Mouse (Mus musculus): Measurements from ENCODE around the gene Chchd6. TPM values are rescaled to one million over a fixed set of nuclear protein-coding genes. Genes with fewer than 3 reads are reported as not detected.

The Chchd6 gene
- total RNA-seq, 1 experiment from 2014 or later: 0.29 TPM

DNA sequence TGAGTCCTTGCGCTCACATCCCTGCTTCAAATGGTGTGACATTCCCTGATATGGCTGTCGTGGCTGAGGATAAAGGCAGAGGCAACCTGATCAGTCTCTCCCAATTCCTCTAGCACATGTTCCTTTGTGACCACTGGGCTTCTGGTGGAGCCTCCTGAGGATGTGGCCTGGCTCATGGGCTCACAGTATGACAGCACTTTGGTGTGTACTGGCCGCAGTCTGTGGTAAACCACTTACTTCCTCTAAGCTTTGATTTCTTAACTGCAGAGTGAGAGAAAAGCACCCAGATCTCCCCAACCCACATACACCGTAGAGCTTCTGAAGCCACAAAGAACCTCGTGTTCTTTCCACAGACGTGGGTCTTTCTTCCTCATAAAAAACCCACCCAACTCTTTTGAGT, 173.9 kb downstream of the Chchd6 start:
- peak; percentile 87 for ATAC-seq (replicated peaks; ENCODE audit: insufficient number of reproducible peaks, low FRiP score, low TSS enrichment, poor library complexity, severe bottlenecking)

DNA sequence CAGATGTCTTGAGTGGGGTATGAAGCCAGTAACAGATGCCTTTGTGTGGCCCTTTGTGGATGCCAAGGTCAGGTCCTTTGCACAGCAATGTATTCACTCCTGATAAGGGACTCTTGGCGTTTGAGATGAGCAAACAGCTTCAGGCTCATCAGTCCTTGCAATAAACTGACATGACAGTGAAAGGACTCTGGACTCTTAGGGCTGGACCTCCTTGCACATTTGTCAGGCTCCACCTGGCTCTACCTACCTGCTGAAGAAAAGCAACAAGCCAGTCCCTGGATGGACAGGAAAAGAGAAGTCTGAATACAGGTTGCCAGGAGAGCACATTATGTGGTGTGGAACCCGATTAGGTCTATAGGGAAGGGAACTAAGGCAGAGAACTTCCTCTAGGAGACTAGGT, 174.7 kb downstream of the Chchd6 start:
- no peak for ATAC-seq (replicated peaks; ENCODE audit: insufficient number of reproducible peaks, low FRiP score, low TSS enrichment, poor library complexity, severe bottlenecking)

DNA sequence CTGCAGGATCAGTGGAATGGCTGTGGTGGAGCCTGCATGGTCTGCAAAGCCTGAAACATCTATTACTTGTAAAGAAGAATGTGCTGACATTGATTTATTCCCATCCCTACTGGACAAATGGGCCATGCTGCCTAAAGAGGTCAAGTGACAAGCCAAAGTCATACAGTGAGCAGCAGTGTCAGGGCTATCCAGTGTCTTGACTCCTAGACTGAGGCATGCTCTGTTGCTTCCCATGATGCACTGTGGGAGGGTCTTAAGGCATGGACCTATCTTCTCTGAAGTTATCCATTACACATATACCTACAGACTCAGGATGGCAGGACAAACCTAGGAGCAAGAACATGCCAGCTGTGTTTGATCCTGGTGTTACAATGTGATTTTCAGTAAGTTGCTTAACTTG, 175.3 kb downstream of the Chchd6 start:
- no peak for ATAC-seq (replicated peaks; ENCODE audit: insufficient number of reproducible peaks, low FRiP score, low TSS enrichment, poor library complexity, severe bottlenecking)

DNA sequence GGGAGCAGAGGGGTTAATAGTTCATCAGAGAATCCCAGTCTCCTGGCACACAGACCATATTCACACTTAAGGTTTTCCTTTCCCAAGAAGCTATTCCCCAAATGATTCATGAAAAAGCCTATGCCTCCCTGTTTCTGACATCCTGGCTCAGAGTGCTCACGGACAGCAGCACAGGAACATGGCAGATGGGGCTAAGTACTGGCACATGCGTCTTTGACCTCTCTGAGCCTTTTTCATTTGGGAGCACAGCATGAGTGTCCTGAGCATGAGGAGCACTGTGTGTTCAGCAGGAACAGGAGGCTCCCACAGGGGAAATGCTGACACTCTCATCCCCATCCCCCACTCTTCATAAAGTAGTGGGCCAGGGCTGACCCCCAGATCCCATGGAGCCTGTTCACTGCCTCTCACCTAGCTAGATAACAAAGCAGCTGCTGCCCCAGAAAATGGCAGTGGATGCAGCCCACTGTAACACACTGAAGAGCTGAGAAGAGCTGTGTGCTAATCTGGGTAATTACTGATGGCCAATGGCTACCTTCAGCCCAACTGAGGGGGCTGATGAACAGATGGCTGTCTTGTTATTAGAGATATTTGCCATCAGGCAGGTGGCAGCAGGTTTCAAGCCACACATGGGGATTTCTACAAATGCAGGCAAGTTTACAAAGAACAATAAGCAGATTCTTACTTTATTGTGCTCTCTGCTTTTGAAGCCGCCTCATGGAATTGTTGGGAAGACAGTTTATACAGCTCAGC, 176.2 kb downstream of the Chchd6 start:
- no peak for ATAC-seq (replicated peaks; ENCODE audit: insufficient number of reproducible peaks, low FRiP score, low TSS enrichment, poor library complexity, severe bottlenecking)

DNA sequence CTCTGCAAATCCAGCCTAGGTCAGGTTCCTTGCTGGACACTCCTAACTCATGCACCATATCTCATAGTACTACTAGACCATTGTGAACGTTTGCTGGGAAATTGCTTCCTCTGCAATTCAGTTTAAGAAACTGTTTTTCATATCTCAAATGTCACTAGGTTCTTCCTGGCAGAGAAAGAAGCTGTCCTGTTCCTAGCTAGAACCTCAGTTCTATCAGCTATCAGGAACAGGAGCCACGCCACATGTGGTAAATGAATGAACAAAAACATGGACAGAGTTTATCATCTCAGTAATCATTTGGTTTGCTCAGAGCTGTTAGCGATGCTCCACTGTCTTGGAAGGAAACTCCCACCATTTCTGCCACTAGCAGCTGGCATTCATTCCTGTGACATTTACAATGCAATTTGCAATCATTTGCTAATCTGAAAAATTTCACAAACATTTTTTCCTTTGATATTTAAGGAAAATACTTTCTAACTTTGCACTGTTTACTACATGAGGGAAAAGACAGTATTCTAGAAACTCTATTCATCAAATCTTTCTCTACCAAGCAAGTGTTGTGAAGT, 179.3 kb downstream of the Chchd6 start:
- no peak for ATAC-seq (replicated peaks; ENCODE audit: insufficient number of reproducible peaks, low FRiP score, low TSS enrichment, poor library complexity, severe bottlenecking)

DNA sequence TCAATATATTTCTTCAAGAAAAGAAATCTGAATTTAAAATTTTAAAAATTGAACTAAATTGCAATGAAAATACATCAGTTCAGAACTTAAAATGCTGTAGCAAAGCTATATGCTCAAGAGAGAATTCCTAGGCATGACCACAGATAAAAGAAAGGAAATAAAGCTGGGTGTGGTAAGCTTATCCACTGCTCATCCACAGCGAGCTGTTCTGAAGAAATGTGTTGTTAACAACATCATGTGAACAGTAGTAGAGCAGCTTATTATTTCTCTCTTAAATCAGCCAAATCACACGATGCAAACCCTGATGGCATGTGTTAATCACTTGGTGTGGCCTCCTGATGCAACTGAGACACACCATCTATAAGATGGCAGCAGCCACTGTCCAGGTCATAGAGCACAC, 180.4 kb downstream of the Chchd6 start:
- ATAC-seq (replicated peaks; ENCODE audit: insufficient number of reproducible peaks, low FRiP score, low TSS enrichment, poor library complexity, severe bottlenecking): no peak

DNA sequence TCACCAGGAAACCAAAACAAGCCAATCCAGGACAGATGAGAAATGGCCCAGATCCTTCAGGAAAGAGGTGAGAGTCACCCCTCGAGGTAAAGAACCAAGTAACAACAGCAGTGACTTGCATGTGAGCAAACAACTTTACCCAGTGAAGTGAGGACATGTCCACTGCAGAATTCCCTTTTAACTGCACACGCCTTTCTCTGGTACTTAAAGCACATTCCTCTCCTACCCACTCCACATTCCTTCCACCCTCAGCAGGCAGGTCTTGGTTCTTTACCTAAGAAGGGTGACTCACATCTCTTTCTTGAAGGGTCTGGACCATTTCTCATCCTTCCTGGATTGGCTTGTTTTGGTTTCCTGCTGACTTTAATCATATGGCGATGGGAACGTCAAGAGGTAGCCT, 181.3 kb downstream of the Chchd6 start:
- ATAC-seq (replicated peaks; ENCODE audit: insufficient number of reproducible peaks, low FRiP score, low TSS enrichment, poor library complexity, severe bottlenecking): no peak

DNA sequence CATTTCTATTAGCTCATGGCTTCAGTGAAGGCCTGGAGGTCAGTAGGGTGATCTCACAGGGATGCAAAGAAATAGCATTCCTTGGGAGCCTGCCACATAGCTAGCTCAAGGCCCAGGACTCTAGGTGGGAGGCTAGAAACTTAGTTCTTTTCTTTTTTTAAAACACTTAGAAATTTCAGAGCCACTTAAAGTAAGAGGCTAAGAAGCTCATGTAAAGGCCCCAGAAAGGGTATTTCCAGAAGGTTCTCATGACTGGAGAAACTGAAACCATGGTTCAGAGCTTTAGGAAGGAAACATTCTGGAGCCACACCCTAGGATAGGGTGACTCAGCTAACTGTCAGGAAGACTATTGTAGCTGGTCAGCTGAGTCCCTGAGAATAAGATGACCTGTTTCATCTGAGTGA, 182.0 kb downstream of the Chchd6 start:
- ATAC-seq (replicated peaks; ENCODE audit: insufficient number of reproducible peaks, low FRiP score, low TSS enrichment, poor library complexity, severe bottlenecking): peak; percentile 38; the same call in 1 of the 2 replicates

DNA sequence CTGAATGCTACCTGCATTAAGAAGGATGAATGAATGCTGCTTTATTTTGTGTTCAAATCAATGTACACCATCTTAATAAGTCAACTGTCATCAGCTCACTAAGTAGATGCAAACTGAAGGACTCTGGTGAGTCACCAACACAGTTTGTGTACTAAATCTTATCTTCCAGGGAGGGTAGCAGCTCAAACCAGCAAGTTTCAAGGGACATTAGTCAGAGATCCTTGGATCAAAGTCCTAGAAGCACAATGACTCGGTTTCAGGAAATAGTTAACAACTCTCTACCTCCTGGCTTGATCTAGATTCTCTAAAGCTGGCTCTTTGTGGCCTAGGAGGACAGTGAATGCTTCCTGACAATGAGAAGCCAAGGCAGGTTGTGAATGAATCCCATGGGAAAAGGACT, 182.9 kb downstream of the Chchd6 start:
- ATAC-seq (replicated peaks; ENCODE audit: insufficient number of reproducible peaks, low FRiP score, low TSS enrichment, poor library complexity, severe bottlenecking): no peak

DNA sequence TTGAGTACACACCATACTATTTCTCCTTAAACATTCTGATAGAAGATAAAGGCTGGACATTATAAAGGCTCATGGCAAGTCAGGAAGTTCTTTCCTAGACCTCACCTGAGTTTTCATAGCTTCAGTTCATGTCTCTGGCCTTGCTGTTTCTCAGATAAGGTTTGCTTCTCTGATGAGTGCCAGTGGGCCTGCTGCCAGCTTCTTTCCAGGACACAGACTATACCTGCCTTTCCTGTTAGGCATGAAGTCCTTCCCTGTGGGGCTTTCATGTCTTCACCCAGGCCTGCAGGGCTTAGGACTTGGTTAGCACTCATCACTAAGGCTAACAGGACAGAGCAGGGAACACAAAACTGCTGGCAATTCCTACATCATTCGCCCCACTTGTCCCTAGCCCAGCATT, 186.4 kb downstream of the Chchd6 start:
- ATAC-seq (replicated peaks; ENCODE audit: insufficient number of reproducible peaks, low FRiP score, low TSS enrichment, poor library complexity, severe bottlenecking): no peak

DNA sequence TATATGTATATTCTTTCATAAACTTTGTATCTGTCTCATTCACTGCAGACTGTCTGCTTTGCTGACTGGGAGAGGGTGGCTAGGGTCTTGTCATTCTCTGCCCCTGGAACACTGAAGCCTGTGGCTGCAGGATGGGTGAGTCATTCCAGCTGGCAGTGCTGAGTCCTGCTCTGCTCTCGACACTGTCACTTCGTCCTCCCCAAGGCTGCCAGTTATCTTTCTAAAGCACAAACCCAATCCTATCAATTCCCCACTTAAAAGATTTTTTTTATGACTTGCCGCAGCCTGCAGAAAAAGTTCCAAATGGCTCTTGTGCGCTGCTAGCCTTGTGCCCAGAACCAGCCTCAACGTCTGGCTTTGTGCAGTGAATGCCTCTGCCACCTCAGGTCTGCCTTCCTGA, 187.2 kb downstream of the Chchd6 start:
- ATAC-seq (replicated peaks; ENCODE audit: insufficient number of reproducible peaks, low FRiP score, low TSS enrichment, poor library complexity, severe bottlenecking): no peak

DNA sequence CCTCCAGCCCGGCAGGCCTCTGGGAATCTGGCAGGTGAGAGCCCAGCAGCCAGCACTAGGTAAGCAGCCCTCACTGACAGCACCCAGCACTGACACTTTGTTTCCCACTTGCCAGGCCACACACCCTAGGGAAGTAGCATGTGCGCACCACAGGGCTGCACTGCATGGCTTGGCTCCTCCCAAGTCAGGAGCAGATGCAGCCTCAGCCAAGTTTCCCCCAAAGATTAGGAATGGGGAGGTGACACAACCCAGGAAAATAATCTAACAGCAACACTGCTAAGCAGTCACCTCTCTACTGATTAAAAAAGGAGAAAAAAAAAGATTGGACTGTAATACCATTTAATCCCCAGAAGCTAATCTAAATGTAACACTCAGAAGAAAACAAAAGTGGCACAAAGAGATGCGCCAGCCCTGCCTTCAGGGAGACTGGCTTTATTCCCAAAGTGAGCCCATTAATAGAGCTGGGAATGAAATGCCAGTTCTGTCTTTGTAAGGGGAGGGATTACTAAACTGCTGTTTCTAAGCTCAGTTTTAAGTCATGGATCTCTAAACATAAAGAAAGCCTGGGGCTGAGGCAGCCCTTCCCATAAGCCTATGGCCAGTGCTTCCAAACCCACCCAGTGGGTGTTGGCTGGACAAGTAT, 188.1 kb downstream of the Chchd6 start:
- ATAC-seq (replicated peaks; ENCODE audit: insufficient number of reproducible peaks, low FRiP score, low TSS enrichment, poor library complexity, severe bottlenecking): no peak

DNA sequence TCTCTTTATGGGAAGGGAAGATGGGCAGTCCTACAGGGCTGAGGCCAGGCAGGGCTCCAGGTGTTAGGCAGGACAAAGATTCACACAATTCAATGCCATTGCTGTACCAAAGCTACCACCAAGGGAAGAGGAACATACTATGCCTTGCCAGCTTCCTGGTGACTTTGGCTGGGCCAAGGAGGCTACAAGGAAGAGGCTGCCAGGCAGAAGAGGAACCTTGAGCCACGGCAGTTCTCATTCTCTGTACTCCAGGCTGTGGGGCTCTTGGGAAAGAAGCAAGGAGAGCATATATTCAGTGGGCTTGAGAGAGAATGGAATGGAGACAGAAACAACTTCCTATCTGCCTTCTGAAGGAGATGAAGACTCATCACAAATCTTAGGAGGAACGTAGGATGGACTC, 190.5 kb downstream of the Chchd6 start:
- no peak for ATAC-seq (replicated peaks; ENCODE audit: insufficient number of reproducible peaks, low FRiP score, low TSS enrichment, poor library complexity, severe bottlenecking)

DNA sequence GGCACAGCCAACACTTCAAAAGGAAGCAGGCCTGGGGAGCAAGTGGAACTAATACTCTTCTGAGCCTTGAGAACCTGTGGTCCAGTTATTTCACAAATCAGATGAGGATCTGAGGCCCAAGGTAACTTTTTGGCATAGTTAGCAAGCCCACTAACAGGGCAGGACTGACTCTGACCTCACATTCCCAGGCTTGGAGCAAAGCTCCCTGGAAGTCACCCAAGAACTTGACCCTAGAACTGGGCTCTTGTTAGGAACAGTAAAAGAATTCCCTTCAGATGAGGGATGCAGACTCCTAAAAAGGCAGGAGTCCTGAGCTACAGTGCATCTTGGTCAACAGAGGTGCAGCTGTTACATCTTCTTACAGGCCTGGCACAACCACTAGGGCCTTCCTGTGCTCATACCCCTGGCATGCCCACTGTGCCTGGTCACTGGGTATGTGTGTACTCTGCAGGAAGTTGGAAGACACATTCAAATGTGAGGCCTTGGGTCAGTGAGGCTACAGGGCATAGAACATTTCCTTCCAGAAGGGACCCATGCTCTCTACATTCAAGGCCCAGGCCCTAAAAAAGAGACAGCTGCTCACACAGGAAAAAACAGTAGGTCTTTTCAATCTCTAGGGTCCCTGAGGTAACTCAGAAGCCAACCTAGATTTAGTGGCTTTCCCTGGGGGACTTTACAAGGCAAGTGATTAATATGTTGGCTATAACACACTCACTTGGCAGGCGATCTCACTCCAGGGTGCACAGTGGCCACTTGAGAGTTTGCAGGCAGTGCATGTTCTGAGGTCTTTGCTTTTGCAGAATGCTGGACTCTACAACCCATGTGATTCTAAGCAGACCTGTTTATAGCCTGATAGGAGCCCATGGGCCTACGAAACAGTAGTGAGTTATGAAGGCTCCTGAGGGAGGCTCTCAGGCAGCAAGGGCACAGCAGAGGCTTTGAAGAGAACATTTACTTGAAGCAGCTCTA, 191.9 kb downstream of the Chchd6 start:
- ATAC-seq (replicated peaks; ENCODE audit: insufficient number of reproducible peaks, low FRiP score, low TSS enrichment, poor library complexity, severe bottlenecking): no peak

DNA sequence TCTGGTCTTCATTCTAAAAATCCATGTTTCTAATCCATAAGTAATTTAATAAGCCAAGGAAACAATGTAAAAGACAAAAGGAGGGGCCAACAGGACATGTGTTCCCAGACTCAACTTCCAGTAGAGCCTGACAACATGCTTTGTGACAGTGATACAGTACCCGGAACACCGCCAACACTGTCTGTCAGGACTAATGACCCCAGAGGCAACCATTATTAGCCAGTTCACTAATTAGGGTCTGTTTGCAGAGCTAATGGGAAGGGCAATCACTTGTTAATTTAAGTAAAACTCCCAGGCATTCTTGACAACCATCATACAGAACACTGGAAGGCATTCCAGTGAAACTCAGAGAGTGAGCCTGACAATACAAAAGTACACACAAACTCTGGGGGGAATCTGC, 193.0 kb downstream of the Chchd6 start:
- ATAC-seq (replicated peaks; ENCODE audit: insufficient number of reproducible peaks, low FRiP score, low TSS enrichment, poor library complexity, severe bottlenecking): no peak

DNA sequence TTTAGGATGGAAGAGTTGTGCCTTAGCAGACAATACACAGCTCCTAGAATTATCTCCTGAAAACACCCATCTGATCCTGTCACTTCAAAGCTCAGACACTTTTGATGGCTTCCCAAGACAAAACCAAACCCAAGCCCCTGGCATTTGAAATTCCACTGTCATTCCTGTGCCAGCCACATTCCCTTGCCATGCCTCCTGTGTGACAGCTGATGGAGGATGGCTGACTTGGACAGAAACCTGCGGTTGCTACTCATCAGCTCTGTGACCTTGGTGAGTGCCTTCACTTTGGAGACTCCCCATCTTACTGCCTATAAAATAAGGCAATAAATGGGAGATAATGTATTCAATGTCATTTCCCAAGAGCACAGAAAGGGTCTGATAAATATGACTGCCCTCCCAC, 195.9 kb downstream of the Chchd6 start:
- ATAC-seq (replicated peaks; ENCODE audit: insufficient number of reproducible peaks, low FRiP score, low TSS enrichment, poor library complexity, severe bottlenecking): no peak

DNA sequence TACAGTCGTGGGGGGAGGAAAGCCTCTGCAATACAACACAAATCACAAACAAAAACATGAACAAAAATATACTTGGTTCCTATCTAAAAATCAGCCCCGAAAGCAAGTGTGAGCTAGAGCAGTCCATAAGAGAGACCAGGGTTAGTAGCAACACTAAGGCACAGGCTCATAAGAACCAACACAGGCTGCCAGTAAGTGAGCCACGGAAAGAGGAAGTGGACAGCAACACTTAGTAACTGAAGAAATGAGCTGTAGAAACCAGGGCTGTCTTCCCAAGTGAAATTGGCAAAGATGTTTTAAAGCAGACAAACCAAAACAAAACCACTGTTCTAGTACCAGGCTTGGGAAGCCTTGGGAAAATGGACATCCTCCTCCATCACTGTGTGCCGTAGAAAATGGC, 197.5 kb downstream of the Chchd6 start:
- ATAC-seq (replicated peaks; ENCODE audit: insufficient number of reproducible peaks, low FRiP score, low TSS enrichment, poor library complexity, severe bottlenecking): no peak; the same call in 1 of the 2 replicates

DNA sequence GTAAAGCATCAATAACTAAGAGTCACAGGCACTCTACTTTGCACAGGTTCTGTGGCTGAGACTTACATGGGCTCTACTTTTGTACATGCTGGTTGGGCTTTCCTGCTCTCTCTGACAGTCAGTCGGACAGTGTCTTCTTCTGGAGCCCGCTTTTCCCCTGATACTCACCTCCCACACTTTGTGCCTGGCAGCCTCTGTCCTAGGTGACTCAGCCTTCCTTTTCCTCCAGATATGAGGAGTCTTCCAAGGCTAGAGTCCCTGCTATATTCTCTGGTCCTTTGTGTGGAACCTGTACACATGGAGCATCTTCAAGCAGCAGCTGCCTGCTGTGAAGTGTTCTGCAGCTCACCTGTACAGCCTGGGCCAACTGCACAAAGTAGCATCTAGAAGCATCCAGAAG, 201.6 kb downstream of the Chchd6 start:
- no peak for ATAC-seq (replicated peaks; ENCODE audit: insufficient number of reproducible peaks, low FRiP score, low TSS enrichment, poor library complexity, severe bottlenecking)

DNA sequence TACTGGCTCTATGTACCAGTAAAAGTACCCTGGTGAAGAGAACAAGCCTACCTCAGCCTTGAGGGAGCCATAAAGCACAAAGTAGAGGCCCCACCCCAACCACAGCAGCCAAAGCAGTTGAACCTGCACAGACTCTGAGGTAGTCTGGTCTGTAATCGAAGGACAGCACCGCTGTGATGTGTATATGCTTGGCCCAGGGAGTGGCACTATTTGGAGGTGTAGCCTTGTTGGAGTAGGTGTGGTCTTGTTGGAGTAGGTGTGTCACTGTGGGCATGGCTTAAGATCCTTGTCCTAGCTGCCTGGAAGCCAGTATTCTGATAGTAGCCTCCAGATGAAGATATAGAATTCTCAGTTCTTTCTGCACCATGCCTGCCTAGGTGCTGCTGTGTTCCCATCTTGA, 203.2 kb downstream of the Chchd6 start:
- no peak for ATAC-seq (replicated peaks; ENCODE audit: insufficient number of reproducible peaks, low FRiP score, low TSS enrichment, poor library complexity, severe bottlenecking)
